Mouse (Mus musculus) kidney, postnatal 10 days (tissue): Measurements from ENCODE around the gene Wnt1.

ENCODE experiments used
- DNase-seq: peaks from one replicate; pipeline ENCODE4 v3.0.0; 2021; ENCODE audit warnings: mixed read lengths

Gene Wnt1

DNA sequence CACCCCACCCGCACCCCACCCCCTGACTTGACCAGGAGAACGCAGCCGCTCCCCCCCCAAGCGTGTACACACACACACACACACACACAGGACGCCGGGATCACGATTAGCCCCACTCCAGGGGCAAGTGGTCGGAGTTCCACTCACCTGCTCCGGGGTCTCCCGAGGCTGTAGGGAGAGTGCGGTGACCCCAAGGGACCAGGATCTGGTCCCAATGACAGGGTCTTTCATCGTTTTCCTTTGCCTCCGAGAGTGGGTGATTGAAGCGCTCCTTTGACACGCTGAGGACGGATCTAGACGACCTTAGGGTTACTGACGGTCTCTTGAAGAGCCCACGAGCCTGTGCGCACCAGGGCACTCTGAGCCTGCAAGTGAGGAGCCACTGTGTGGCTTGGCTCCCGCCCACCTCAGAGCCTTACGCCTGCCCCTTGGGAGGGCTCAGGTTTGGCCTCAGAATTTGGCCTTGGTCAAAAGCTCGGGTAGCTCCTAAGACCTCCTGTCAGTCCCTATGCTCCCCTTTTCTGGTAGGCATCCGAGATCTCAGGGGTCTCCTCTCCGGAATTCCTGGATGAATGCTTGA, 11.4 kb upstream of the Wnt1 start:
- DNase-seq, result no peak

- DNase-seq, result no peak
Observed at GRCm38 (mm10) chr15:98778806-98779205, 10.9 kb upstream of the Wnt1 start.

DNA sequence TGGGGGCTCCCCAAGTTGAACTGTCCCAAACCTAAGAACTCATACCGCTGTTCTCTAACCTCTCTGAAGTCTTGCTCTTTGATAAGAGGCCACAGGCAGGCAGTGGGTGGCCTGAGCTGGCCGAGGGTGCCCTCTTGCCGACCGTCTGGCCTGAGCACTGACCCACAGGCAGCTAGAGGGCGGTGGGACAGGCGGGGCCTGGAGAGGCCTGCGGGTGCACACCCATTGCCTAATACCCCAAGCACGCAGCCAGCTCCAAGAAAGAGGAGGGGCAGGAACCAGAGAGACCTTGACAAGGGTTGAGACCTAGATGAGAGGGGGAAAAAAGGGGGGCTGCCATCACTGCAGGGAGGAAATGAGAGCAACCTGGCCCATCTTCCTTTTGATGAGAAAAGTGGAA, 9.6 kb upstream of the Wnt1 start:
- DNase-seq, result no peak

DNA sequence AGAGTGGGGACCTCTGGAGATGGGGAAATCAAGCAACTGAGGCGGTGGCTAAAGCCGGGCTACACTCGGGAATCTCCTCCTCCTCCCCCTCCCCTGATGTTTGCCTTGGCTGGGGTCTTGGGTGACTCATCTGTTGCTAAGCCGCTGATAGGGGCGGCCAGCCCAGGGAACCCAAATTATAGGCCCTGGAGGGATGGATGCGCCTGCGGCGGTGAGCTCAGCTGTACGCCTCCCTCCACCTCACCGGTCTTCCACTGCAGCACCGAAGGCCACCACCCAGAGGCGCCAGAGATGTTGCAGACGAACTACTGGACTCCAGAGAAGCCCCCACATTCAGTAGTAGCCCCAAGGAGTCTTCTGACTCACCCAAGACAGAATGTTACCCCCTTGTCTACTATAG, 9.1 kb upstream of the Wnt1 start:
- peak; percentile 43 for DNase-seq

DNA sequence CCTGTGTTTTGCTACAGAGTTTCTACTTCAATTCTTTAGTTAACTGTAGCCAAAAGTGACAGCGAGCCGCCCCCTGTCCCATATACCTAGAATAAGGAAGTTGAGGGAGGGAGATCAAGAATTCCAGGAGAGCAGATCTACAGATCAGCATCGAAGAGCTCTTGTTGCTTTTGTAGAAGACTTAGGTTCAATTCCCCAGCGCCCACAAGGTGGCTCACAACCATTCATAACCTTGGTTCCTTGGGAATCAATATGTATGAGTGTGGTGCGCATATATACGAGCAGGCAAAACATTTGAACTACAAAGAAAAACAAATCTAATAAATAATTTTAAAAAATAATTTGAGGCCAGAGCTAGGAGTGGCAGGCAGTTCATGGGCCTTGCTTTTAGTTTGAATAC, 8.5 kb upstream of the Wnt1 start:
- no peak for DNase-seq

DNA sequence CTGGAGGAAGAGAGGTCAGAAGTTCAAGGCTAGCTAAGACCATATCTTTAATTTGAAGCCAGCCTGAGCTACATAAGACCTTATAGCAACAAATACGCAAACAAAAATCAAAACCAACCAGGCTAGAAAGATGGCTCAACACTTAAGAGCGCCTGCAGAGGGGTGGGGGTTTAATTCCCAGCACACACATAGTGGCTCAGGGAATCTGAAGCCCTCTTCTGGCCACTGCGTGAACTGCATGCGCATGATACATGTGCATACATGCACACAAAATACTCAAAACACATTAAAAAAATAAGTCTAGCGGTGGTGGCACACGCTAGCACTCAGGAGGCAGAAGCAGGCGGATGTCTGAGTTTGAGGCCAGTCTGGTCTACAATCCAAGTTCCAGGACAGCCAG, 3.9 kb upstream of the Wnt1 start:
- peak; percentile 50 for DNase-seq

DNA sequence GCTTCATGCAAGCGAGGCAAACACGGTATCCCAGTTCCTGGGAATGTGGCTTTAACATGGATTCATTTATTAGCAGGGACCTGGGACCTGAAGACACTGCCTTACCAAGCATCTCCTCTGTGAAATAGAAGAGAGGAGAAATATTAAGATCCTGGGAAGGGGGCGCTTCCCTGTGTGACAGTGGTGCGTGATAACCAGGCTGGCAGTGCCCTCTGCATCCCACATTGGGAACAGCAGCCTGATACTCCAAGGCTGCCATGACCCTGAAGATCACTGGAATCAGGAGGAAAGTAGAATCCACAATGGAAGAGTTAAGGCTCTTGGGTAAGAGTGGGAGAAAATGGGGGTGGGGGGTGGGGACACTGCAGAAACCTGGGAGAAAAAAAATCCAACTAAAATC, 1.7 kb upstream of the Wnt1 start:
- DNase-seq, result peak; percentile 45

GRCm38 (mm10) chr15:98788972-98789660, 541 bp upstream of the Wnt1 start:
- DNase-seq, result no peak

DNA sequence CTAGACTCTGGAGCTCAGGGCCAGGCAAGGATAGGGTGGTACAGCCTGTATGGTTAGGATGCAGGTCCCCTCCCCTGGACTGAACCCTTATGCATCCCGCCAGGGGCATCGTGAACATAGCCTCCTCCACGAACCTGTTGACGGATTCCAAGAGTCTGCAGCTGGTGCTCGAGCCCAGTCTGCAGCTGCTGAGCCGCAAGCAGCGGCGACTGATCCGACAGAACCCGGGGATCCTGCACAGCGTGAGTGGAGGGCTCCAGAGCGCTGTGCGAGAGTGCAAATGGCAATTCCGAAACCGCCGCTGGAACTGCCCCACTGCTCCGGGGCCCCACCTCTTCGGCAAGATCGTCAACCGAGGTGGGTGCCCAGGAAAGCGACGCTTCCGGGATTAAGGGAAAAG, 1.1 kb downstream of the Wnt1 start:
- DNase-seq, result no peak

- DNase-seq, result no peak
Observed at GRCm38 (mm10) chr15:98791221-98791620, 1.6 kb downstream of the Wnt1 start.

GRCm38 (mm10) chr15:98791771-98792170, 2.1 kb downstream of the Wnt1 start:
- no peak for DNase-seq

DNA sequence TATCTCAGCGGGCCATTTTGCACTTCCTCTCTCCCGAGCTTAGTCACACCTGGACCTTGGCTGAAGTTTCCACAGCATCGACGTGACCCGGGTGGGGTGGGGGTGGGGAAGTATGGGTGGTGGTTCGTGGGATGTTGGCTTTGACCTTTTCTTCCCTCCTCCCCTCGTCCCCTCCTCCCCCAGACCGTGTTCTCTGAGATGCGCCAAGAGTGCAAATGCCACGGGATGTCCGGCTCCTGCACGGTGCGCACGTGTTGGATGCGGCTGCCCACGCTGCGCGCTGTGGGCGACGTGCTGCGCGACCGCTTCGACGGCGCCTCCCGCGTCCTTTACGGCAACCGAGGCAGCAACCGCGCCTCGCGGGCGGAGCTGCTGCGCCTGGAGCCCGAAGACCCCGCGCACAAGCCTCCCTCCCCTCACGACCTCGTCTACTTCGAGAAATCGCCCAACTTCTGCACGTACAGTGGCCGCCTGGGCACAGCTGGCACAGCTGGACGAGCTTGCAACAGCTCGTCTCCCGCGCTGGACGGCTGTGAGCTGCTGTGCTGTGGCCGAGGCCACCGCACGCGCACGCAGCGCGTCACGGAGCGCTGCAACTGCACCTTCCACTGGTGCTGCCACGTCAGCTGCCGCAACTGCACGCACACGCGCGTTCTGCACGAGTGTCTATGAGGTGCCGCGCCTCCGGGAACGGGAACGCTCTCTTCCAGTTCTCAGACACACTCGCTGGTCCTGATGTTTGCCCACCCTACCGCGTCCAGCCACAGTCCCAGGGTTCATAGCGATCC, 2.8 kb downstream of the Wnt1 start:
- no peak for DNase-seq

GRCm38 (mm10) chr15:98793141-98793698, 3.6 kb downstream of the Wnt1 start:
- no peak for DNase-seq

GRCm38 (mm10) chr15:98796803-98797595, 7.3 kb downstream of the Wnt1 start:
- no peak for DNase-seq

GRCm38 (mm10) chr15:98797835-98798492, 8.3 kb downstream of the Wnt1 start:
- DNase-seq, result no peak

DNA sequence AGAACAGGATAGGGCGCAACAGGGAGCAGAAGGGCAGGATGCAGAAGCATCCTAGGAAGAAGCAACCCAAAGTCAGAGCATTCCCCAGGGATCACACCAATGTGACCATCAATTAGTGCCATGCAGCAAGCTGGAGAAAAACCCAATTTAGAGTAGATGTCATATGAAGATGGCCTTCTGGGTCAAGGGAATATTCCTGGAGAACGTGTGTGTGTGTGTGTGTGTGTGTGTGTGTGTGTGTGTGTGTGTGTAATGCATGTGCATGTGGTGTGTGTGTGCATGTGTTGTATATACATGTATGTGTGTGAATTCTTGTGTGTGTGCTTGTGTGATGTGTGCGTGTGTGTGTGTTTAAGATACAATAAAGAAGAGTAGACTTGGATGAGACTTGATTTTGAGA, 9.2 kb downstream of the Wnt1 start:
- DNase-seq, result no peak

- DNase-seq, result peak; percentile 91
Observed at GRCm38 (mm10) chr15:98799396-98799795, 9.7 kb downstream of the Wnt1 start.

DNA sequence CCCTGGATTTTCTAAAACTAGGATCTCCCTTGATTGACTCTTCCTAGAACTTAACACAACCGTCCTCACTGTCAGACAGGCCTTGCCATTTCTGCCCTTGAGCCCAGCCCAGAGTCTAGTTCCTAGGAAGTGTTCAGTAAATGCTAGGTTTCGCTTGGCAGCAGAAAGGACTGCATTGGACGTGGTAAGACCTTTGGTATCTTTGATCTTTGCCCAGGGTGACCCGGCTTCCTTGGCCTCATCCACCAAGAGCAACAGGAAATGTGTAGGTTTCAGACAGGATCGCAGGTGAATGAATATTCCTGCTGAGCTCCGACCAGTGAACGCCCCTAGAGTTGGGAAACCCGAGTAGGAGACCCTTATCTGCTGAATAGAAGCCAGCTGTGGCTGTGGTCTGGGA, 13.3 kb downstream of the Wnt1 start:
- DNase-seq, result no peak

GRCm38 (mm10) chr15:98804054-98804453, 14.4 kb downstream of the Wnt1 start:
- peak; percentile 90 for DNase-seq

- peak; percentile 88 for DNase-seq
Observed at GRCm38 (mm10) chr15:98805324-98806040, 15.8 kb downstream of the Wnt1 start.

- DNase-seq, result no peak
Observed at GRCm38 (mm10) chr15:98806071-98806808, 16.6 kb downstream of the Wnt1 start.
